Mouse (Mus musculus) heart, postnatal 0 days (tissue): ENCODE data around the gene Fkrp.

Experiments used
- CTCF ChIP-seq: IDR thresholded peaks from 2 replicates; pipeline ENCODE4 v1.5.1; 2016; ENCODE audit warnings: antibody characterized with exemption, control low read depth, low read depth
- EP300 ChIP-seq: IDR thresholded peaks from 2 replicates; pipeline ENCODE4 v1.6.1; 2016; ENCODE audit warnings: antibody characterized with exemption, low read depth

DNA sequence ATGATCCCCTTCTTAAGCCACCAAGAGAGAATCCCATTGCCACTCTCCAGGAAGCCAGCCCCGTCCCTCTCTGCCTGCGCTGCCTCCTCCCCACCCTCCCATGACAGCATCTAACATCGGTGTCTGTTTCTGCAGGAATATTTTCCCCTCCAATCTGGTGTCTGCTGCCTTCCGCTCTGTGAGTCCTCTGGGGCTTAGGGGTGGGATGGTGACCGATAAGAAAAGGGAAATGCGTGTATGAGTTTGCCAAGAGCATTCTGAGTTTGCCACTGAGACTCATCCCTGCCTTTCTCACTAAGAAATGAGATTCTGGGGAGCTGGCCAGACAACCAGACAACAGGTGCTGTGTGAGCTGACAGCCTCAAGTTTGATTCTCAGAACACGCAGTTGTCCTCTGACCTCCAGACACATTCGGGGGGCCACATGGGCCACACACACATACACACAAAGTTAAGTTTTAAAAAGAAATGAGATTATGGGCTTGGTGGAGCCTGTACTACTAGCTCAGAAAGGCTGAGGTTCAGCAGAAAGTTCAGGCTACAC is 30.9 kb downstream of the Fkrp start:
- TF ChIP-seq CTCF = no peak
- TF ChIP-seq EP300 = no peak
